ENCODE assay signal across 18 mouse cellular contexts in genomic region chr17:12684928-12685624, GRCm38 (mm10). TPM values are rescaled to one million over a fixed set of nuclear protein-coding genes. Genes with fewer than 3 reads are reported as not detected.
"Had no signal": no experiment of that assay in that cellular context is flagged by ENCODE, and none has a peak within 500 bp of the region (broad histone marks: within the 10 kb centered on the region; RNA-seq: fewer than 3 reads in every experiment).

No protein-coding gene starts in this region.

- H3K4me1 ChIP-seq: kidney, embryonic 15.5 days; liver, embryonic 12.5 days; midbrain, embryonic 12.5 days; neural tube, embryonic 13.5 days had no signal

- H3K9ac ChIP-seq: kidney, embryonic 15.5 days; limb, embryonic 15.5 days; liver, embryonic 12.5 days; lung, embryonic 14.5 days; midbrain, embryonic 12.5 days; neural tube, embryonic 13.5 days had no signal

- H3K27me3 ChIP-seq: kidney, embryonic 15.5 days; limb, embryonic 15.5 days; liver, embryonic 12.5 days; midbrain, embryonic 12.5 days; neural tube, embryonic 13.5 days had no signal

- H3K4me3 ChIP-seq: kidney, embryonic 15.5 days; limb, embryonic 15.5 days; liver, embryonic 12.5 days; midbrain, embryonic 12.5 days; neural tube, embryonic 13.5 days had no signal

- H3K9me3 ChIP-seq: kidney, embryonic 15.5 days; limb, embryonic 15.5 days; liver, embryonic 12.5 days; midbrain, embryonic 12.5 days; neural tube, embryonic 13.5 days had no signal

- DNase-seq: layer of hippocampus, adult 9-11 months; layer of hippocampus, postnatal 36 days; lung, embryonic 14.5 days; lung, postnatal 10 days; retina, postnatal 1 day; right cerebral cortex, postnatal 4 days; spleen, adult 18-20 months; thymus, adult 18-20 months; thymus, postnatal 14 days had no signal

- ATAC-seq: liver, embryonic 12.5 days; midbrain, embryonic 16.5 days had no signal

- H3K4me2 ChIP-seq: kidney, embryonic 15.5 days; limb, embryonic 15.5 days; liver, embryonic 12.5 days; lung, embryonic 14.5 days; midbrain, embryonic 12.5 days; neural tube, embryonic 13.5 days had no signal

- H3K27ac ChIP-seq: kidney, embryonic 15.5 days; limb, embryonic 15.5 days; liver, embryonic 12.5 days; midbrain, embryonic 12.5 days; neural tube, embryonic 13.5 days had no signal

RNA-seq across cellular contexts. Expression of gene Slc22a1, which starts 9.4 kb away (rescaled TPM):
- total RNA-seq: layer of hippocampus, adult 18-20 months; layer of hippocampus, postnatal 36 days; megakaryocyte-erythroid progenitor cell, adult 5-6 weeks had no signal
- polyA plus RNA-seq: limb, embryonic 15.5 days; liver, embryonic 12.5 days; liver, embryonic 16.5 days; midbrain, embryonic 12.5 days; midbrain, embryonic 16.5 days; neural tube, embryonic 13.5 days had no signal
